Mouse (Mus musculus): ENCODE results near the gene Fbxw22.
"Not testable (repeated sequence)": the region's sequence is repeated elsewhere in the genome, so short reads cannot be mapped to it uniquely, and the experiment has no call there.

Fbxw22 gene

DNA sequence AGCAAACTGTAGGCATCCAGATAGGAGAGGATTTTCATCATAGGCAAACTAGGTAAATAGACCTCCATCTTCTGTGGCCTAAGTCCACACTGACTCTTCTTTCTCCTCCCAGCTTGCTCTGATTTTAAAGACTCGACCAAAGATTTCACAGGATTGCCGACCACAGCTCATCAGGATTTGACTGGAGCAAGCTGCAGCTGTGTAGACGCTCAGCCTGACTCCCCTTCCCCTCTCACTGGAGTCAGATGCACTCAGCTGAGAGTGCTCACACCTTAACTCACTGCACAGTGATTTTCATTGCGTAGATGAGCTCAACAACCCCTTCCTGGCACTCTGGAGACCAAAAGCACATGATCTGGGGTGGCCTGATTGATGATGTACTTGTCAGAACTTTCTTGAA, at the start of gene Fbxw22:
Fbxw22 (minus strand) TSS at position 101 of the 400 bp plus-strand sequence.
- not testable (repeated sequence) for DNase-seq (ENCODE audit: low spot score in 2 of 2)

DNA sequence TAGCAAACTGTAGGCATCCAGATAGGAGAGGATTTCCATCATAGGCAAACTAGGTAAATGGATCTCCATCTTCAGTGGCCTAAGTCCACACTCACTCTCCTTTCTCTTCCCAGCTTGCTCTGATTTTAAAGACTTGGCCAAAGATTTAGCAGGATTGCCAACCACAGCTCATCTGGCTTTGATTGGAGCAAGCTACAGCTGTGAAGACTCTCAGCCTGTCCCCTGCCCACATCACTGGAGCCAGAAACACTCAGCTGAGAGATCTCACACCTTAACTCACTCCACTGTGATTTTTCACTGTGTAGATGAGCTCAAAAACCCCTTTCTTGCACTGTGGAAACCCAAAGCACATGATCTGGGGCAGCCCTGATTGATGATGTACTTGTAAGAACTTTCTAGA, 44.9 kb upstream of the Fbxw22 start, which contains the start of gene Fbxw16:
Fbxw16 (minus strand) TSS at position 101 of the 400 bp plus-strand sequence.
- no peak for DNase-seq (ENCODE audit: low spot score in 2 of 2)

DNA sequence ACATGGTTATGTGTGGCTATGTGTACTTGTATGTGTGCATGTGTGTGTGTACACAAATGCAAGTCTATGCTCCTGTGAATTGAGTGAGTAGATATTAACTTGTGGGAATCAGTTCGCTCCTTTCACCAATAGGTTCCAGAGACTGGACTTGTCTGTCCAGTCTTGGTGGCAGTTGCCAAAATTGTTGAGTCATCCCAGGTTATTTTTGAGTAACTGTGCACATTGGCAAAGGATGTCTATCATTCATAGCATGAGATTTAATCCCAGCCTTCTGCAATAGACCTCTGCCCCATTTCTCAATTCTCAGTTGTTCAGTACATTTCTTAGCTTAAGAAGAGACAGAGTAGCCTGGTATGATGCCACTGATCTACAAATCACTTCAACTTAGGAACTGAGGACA, 28.9 kb upstream of the Fbxw22 start:
- DNase-seq (ENCODE audit: low spot score in 2 of 2), result no peak

DNA sequence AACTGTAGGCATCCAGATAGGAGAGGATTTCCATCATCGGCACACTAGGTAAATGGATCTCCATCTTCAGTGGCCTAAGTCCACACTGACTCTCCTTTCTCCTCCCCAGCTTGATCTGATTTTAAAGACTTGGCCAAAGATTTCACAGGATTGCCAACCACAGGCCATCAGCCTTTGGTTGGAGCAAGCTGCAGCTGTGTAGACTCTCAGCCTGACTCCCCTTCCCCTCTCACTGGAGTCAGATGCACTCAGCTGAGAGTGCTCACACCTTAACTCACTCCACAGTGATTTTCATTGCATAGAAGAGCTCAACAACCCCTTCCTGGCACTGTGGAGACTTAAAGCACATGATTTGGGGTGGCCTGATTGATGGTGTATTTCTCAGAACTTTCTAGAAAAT, 64.5 kb downstream of the Fbxw22 start, which contains the start of gene Fbxw28:
Fbxw28 (minus strand) TSS at position 101 of the 400 bp plus-strand sequence.
- not testable (repeated sequence) for DNase-seq (ENCODE audit: low spot score in 2 of 2)
